Mouse (Mus musculus) T-helper 1 cell (primary cell): ENCODE results near the gene Kirrel3.

ENCODE experiments used
- in situ Hi-C: fragments of 300-600 bp; cut with MboI, MseI; formaldehyde crosslinking; loops from one replicate; pipeline ENCODE4 v1.15.1; 2025; ENCODE audit warnings: high pct_unique_total_duplicates

Kirrel3 gene

DNA sequence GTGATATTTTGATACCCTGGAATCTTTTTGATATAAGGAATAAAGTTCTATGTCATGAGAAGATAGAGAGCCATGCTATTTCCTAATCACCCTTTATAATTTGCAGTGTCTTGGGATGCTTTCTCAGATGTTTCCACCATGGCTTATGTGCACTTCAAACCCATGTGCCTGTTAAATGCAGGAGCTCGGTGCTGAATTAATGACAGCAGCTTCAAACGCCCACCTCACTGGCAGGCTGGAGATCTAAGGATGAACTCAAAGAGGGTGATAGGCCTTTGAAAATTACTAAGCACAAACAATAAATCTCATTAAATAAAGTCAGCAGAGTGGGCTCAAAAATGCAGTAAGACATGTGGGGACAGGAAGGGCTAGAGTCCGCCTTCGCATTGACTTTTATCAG lies 108.2 kb downstream of the Kirrel3 start:
- in situ Hi-C loops: no loop called here

DNA sequence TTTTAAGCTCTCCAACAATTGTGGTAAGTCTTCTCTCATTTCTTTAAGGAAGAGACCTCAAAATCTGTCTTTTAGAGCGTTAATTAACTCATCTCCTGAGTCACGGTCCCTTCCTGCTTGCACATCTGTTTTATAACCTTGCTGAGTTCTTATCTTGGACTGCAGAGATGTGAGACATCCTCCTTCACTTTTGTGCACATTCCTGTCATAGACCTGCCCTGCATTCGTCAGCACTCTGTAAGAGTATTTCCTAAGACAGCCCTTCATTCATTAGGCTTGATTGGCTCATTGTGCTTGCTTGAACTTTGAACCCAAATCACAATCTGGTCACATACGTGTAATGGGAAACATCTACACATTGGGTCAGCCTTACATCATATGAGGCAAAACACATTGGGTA lies 114.6 kb downstream of the Kirrel3 start:
- in situ Hi-C loops: no loop called here

DNA sequence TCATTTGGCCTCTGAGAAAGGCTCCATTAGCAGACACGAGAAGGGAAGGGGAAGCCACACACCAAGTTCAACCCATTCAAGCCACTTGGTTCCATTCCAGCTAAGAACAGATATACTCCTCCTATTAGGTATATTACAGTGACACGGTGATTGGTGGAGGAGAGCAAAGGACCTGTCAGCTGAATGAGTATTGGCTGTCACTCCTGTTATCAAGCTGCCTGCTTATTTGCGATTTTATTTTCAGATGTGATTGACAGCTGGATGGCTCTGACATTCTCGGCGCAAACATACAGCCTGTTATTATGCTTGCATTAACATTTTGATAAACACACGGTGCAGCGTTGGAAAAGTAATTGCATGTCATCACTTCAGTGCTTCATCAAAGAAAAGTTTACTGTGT lies 118.1 kb downstream of the Kirrel3 start:
- in situ Hi-C loops: no loop called here

DNA sequence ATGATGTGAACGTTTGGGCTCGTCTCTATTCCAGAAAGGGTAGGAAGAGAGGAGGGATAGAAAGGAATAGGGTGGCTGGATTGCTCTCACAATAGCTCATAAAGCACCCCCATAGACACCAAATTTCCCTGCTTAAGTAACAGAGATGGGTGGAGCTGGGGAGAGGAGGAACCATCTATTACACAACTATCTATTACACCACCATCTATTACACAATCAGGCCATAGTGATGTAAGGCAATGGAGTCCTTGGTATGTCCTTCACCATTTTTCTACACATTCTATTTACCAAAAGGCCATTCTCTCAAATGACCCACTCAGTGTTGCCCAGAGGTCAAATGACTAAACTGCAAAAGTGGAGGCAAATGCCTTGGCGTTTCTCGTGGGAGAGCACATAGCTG lies 119.2 kb downstream of the Kirrel3 start:
- in situ Hi-C loops: no loop called here

DNA sequence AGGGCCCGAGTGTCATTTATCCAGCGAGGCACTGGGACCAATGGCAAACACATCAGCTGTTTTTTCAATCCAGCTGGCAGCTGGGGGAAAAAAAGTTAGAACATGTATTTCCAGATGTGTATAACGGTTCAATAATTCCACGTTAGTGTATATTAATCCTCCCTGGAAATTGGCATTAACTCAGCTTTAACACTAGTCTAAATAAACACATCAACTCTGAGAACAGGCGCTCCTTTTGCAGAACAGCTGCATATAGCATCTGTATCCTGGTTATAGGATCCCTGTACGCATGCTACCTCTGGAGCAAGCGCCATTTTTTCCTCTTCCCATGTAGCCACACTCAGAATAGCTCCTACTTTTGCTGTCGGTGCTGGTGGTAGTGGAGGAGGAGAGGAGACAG lies 119.8 kb downstream of the Kirrel3 start:
- in situ Hi-C loops: no loop called here

DNA sequence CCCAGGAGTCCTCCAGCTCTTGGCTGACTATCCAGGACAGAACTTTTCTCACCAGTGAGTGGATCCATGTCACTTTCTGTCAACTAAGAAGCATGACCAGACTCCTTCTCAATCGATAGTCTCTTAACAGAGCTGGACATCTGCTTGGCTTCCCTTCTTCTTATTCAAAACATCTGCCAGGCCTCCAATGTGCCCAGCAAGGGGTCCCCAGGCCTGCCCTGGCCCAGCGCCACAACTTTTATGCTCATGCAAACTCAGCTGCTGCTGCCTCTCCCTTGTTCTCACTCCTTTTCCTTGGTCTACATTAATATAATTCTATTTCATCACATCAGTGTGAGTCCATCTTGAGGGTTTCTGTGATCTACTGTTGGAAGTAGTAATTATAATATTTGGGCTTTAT lies 122.3 kb downstream of the Kirrel3 start:
- in situ Hi-C loops: no loop called here

DNA sequence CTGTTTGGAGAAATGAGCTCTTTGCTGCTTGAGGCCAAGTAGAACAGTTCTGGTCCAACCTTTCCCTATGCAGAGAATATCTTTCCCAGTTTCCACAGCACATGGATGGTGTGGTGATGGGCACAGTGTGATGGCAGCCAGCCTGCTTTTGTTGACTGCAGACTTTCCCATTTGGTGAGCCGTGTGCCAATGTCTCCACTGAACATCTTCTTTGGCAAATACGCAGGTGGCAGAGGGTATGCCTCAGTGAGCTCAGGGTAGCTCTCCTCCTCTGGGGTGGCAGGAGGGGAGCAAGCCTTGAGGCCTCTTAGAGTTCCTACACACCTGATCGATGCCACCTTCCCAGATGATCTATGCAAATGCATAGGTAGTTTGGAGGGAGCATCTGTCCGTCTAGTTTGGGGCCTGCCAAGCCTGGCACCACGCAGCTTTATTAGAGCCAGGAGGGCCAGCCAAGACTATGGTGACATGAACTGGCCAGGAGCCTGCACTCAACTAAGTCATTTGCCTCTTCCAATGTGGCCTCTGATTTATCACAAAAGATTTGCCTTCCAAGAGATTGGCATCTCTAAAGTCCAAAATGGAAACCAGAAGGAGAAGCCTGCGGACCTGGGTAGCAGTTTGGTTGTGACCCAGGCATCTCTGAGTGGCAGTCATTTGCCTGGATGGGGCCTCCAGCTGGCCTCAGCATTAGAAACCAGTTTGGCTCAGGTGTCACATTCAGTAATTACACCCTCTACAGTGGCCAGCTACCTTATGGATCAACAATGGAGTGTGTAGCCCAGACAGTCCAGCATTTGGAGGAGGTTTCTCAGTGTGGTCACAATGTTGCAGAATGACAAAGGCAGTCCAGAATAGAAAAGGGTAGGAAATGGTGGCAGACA lies 127.4 kb downstream of the Kirrel3 start:
- in situ Hi-C loops: no loop called here

DNA sequence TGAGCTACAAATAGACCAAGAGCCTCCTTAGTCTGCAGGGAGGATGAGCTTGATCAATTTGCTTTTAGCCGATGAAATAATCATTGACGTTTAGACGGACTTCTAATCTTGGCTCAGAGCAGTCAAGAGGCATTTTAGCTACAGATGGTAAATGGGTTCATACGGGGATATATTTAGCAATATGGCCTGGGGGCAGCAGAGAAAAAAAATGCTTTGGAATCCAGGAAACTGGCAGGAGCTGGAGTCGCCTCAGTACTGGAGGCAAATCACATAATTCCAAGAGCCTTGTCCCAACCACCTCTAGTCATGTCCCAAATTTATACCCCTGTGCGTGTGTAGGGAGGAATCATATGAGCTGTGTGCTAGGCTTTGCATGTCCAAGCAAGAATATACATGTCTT lies 132.4 kb downstream of the Kirrel3 start:
- in situ Hi-C loops: no loop called here

DNA sequence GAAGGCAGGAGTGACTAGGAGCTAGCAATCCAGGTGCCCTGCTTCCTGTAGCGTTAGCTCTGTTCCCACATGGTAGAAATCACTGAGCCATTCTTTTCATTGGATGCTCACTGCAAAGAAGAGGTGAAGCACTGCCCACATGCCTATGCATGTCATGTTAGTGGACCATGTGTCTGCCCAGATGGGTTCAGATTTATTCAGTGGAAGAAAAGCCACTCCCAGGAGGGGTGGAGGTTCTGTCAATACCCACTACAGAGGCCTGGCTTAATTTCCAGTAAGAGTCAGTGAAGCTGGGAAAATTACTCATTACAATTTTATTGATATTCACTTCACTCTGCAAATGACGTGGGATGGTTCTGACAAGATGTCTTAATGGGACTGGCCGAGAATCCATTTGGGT lies 134.2 kb downstream of the Kirrel3 start:
- in situ Hi-C loops: no loop called here

DNA sequence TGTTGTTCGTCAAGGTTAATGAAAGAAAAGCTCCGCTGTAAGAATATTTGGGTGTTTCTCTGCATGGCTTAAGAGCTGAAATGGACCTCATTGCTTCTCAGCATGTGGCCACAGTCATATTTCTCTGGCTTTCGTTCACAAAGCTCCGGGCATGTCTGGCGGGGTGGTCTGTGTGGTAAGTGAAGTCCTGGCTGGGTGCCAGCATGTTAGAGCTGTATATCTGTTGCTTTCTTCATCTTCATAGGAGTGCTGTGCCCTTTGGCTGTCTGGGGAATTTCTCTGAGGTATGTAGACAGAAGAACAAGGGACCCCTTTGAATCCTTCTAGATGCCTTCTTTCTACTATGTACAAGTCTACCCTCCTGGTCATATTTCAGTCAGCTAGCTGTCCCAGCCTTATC lies 137.8 kb downstream of the Kirrel3 start:
- in situ Hi-C loops: no loop called here

DNA sequence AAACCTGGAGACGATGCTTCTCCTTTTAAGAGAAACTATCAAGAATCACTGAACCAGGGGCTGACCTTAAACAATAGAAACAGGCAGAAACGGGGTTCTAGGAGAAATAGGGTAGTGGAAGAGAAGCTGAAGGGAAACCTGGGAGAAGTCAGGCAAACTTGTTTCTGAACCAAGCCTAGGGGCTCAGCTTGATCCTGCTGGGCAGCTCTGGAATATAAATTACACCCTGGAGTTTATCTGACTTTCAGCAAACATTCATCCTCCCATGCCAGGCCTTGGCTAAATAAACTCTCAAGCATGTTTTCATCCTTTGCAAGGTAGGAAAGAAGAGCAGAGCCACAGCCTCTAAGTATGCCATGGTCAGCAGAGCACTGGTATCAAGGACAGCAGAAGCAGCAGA lies 138.3 kb downstream of the Kirrel3 start:
- in situ Hi-C loops: no loop called here

DNA sequence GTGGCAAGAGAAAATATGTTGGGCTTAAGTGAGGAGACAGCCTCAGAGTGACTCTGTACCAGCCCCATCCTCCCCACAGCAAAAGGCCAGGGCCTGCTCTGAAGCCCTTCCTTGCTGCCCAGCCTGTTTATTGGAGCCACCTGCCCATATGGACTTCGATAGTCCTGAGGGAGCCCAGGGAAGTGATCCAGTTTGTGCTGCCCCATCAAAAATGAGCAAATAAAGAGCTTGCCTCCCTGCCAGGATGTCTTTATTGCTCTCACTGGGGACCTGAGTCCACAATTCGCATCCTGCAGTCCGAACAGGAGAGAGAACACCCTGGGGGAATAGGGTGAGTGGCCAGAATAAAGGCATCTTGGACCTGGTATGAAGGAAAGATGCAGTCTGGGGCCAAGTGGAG lies 143.1 kb downstream of the Kirrel3 start:
- in situ Hi-C loops: no loop called here

DNA sequence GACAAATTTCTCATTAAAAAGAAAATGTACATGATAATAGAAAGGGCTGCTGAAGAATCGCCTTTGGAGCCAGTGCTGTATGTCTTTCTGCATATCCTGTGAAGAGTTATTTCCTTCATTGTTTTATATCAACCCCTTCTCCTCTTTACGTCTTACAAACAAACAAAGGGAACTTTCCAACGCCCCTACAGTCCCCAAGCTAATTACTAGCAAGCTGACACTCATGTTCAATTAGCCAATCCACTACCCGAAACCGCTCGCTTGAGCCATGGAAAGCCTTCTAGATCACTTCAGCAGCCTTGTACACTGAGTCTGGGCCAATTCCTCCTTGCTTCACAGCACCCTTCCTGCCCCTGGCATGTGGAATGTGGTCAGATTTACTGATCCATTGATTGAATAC lies 150.0 kb downstream of the Kirrel3 start:
- in situ Hi-C loops: no loop called here

DNA sequence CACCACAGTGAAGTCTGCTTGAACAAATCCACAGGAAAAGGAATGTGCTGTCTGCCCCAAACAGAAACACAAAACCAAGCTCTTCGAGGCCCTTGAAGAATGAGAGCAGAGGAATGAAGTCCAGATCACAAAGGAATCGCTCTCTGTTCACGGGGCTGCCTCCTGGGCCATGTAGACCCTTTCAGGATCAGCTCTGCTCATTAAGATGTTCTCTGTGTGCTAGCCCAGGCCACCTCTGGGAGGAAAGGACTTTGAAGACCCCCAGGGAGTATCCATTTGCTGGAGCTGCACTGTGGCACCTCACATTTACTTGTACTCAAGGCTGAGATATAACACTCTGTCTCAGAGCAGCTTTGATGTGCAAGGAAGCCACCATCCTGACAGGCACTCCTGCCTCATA lies 158.2 kb downstream of the Kirrel3 start:
- in situ Hi-C loops: no loop called here

DNA sequence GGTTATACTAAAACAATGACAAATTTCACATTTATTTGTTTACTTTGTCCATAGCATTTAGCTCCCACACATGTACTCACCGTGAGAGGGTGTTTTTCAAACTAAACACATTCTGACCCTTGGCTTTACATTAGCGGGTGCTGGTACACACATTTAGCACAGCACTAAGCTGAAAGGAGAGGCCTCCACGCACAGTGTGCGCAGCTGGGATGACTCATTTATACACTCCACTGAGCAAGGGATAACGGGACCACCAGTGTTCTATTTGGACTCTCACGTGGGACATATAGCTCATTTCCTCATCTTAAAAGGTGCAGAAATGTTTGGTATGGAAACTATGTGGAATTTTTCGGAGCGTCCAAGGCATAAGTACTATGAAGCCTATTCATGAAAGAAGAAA lies 158.7 kb downstream of the Kirrel3 start:
- in situ Hi-C loops: no loop called here

DNA sequence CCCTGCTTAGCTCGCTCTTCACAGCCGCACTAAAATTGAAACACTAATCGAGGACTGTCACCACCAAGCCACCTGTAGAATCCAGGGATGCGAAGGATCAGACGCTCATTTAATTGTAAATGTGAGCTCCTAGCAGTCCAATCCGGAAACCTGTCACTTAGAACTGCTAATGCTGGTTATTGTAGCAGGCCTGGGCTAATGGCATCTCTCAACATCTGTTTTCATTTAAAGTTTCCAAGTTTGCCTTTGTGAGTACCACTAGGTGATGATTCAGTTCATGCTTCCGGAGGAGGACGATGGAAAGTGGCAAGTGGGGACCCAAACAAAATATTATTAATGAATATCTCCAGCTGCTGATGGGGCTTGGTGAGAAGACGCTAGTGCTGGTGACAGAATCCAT lies 161.1 kb downstream of the Kirrel3 start:
- in situ Hi-C loops: no loop called here

DNA sequence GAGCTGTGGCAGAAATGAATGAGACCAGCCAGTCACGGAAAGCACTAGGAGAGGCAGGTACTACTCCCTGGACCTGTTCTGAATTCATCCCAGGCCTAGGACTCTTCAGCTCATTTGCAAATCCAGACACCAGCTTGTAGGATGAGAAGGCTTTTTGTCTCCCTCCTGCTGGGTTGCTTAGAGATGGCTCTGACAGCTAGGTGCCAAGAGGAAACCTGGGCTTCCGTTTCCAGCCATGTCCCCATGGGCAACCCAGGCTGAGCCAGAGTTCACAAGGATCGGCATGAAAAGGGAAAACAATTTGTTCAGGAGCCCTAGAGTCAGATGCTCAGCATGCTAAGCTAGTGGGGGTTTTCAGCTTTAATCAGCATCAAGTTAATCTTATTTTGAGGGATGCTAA lies 166.6 kb downstream of the Kirrel3 start:
- in situ Hi-C loops: no loop called here

DNA sequence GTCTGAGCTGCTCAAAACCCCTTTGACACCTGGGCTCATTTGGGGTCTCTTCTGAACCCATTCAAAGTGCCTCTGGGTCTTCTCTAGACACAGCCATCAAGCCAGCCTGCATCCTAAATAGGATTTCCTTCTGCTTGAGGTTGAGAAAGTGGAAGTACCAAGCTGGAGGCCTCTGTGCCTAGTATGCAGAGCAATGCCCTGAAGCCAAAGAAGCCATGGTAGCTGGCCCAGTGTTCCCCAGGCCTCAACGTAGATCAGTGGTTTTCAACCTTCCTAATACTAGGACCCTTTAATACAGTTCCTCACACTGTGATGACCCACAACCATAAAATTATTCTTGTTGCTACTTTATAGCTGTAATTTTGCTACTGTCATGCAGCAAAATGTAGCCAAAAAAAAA lies 167.4 kb downstream of the Kirrel3 start:
- in situ Hi-C loops: no loop called here

DNA sequence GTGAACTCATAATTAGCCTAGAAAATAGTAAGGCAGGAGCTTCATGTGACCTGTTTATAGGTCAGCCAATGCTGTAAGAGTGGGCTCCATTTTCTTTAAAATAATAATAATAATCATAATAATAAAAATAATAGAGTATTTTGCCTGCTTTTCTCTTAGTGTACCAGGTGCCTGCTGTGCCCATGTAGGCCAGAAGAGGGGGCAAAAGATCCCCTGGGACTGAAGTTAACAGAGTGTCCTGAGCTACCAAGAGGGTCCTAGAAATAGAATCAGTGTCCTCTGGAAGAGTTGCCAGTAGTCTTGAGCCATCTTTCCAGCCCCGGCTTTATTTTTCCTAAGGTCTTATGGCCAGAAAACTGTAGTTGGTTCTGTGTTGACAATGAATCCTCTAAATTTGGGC lies 174.9 kb downstream of the Kirrel3 start:
- in situ Hi-C loops: no loop called here

DNA sequence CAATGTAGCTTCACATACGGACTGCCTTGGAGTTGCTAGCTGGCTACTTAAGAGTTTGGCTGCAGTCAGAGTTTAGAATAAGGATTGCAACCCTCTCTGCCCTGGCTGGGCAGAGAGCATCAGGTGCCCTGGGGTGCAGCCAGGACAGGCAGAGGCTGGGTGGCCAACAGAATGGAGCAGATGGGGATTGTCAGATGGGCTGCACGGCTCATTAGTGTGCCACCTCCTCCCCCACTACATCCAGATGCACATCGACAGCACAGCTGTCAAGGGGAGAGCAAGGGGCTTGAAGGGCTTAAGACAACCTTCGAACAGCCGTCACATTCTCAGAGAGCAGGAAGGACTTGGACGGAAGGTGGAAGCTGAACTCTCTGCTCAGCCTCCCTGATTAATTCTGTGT lies 177.7 kb downstream of the Kirrel3 start:
- in situ Hi-C loops: no loop called here

DNA sequence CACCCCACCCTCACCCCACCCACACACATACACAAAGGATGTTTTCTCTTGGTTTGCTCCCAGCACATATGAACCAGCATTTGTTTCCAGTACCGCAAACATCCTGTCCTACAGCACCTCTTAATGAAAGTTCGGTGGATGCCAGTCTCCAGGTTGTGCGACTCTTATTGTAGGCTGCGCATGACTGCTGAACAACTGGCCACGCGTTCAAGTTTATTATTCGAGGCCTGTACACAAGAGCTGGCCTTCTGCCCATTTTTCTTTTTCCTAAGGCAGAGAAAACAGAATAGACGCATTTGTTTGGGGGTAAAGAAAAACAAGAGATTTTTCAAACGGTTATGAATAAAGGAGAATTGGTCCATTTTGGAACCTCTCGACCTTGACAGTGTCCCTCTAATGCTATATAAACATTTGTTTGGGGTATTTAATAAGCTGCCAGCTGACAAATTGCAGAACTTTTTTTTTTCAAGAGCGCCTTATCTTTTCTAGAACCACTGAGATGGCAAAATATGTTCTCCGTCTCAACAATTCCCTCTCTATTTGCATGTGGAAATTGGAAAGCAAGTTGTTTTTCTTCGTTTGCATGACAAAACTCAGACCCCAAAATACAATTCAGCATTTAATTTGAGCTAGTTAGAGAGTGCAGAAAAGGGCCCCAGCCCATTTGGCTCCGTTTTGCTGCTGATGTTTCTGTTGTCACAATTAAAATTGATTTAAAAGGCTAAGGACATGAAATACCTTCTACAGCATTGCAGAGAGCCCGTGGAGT lies 179.9 kb downstream of the Kirrel3 start:
- in situ Hi-C loops: no loop called here

DNA sequence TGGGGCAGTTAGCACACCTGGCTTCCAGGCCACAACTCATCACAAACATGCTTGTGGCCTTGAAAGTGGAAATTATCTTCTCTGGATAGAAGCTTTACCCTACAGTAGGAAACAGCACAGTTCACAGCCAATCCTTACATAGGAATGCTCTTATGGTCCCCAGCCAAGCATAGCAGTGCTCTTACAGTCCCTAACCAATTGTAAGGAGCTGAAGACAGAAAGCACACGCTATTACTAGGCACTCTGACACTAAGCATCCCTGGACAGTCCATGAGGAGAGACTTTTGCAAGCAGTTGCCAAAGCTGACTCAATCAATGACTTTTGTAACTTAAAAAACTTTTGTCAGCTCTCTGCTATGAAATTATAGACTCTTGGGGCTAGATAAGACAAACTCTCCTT lies 181.5 kb downstream of the Kirrel3 start:
- in situ Hi-C loops: no loop called here

DNA sequence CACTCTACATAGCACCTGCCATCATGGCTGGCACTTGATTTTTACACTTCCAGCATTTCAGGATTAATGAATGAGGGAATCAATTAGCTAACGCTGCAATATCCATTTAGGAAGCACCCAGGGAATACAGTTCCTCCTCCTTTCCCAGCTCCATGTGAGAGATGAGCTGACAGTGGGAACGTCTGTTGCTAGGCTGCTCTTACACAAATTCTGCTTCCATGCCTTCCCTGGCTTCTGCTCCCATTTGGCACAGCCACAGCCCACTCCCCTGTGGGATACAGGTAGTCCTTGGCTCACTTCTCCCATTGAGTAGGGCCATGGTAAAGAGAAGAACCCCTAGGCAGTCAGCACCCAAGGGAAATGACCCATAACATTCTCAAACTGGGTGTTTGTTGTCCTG lies 185.2 kb downstream of the Kirrel3 start:
- in situ Hi-C loops: no loop called here
